Mouse (Mus musculus) CD4-positive, CD25-positive, alpha-beta regulatory T cell, adult 2 months (primary cell): Measurements from ENCODE around the gene Ranbp17.
"Not testable (repeated sequence)": the region's sequence is repeated elsewhere in the genome, so short reads cannot be mapped to it uniquely, and the experiment has no call there.

Source experiments
- DNase-seq: peaks from one replicate; pipeline ENCODE4 v3.0.0-alpha.2; 2012; ENCODE audit warnings: low read depth, low spot score

Ranbp17 gene

GRCm38 (mm10) chr11:33513376-33513991 is at the start of gene Ranbp17:
Ranbp17 (minus strand) TSS chr11:33513746.
- peak; percentile 10 for DNase-seq

- DNase-seq, result no peak
These were observed 40.6 kb upstream of the Ranbp17 start for GRCm38 (mm10) chr11:33554123-33554522.

GRCm38 (mm10) chr11:33550861-33551560 is 37.5 kb upstream of the Ranbp17 start:
- no peak for DNase-seq

- no peak for DNase-seq
These were observed 33.8 kb upstream of the Ranbp17 start for GRCm38 (mm10) chr11:33547386-33547785.

GRCm38 (mm10) chr11:33544945-33545344 is 31.4 kb upstream of the Ranbp17 start:
- no peak for DNase-seq

GRCm38 (mm10) chr11:33544121-33544520 is 30.6 kb upstream of the Ranbp17 start:
- no peak for DNase-seq

GRCm38 (mm10) chr11:33537390-33538125 is 24.0 kb upstream of the Ranbp17 start:
- no peak for DNase-seq

GRCm38 (mm10) chr11:33536636-33537035 is 23.1 kb upstream of the Ranbp17 start:
- no peak for DNase-seq

GRCm38 (mm10) chr11:33534541-33534940 is 21.0 kb upstream of the Ranbp17 start:
- no peak for DNase-seq

GRCm38 (mm10) chr11:33533577-33533976 is 20.0 kb upstream of the Ranbp17 start:
- no peak for DNase-seq

- no peak for DNase-seq
These were observed 16.0 kb upstream of the Ranbp17 start for GRCm38 (mm10) chr11:33529576-33529975.

- DNase-seq, result peak; percentile 5
These were observed 631 bp downstream of the Ranbp17 start for GRCm38 (mm10) chr11:33512854-33513375.

- no peak for DNase-seq
These were observed 4.1 kb downstream of the Ranbp17 start for GRCm38 (mm10) chr11:33509401-33509800.

- no peak for DNase-seq
These were observed 27.8 kb downstream of the Ranbp17 start for GRCm38 (mm10) chr11:33485746-33486145.

- DNase-seq, result no peak
These were observed 33.1 kb downstream of the Ranbp17 start for GRCm38 (mm10) chr11:33480410-33480809.

- no peak for DNase-seq
These were observed 34.3 kb downstream of the Ranbp17 start for GRCm38 (mm10) chr11:33479209-33479608.

- DNase-seq, result no peak
These were observed 36.9 kb downstream of the Ranbp17 start for GRCm38 (mm10) chr11:33476634-33477033.

GRCm38 (mm10) chr11:33461172-33461571 is 52.4 kb downstream of the Ranbp17 start:
- no peak for DNase-seq

- DNase-seq, result no peak
These were observed 59.5 kb downstream of the Ranbp17 start for GRCm38 (mm10) chr11:33454069-33454468.

- DNase-seq, result no peak
These were observed 79.7 kb downstream of the Ranbp17 start for GRCm38 (mm10) chr11:33433813-33434212.

GRCm38 (mm10) chr11:33428238-33428637 is 85.3 kb downstream of the Ranbp17 start:
- not testable (repeated sequence) for DNase-seq

- DNase-seq, result not testable (repeated sequence)
These were observed 85.8 kb downstream of the Ranbp17 start for GRCm38 (mm10) chr11:33427789-33428188.
